In the genomic region with DNA sequence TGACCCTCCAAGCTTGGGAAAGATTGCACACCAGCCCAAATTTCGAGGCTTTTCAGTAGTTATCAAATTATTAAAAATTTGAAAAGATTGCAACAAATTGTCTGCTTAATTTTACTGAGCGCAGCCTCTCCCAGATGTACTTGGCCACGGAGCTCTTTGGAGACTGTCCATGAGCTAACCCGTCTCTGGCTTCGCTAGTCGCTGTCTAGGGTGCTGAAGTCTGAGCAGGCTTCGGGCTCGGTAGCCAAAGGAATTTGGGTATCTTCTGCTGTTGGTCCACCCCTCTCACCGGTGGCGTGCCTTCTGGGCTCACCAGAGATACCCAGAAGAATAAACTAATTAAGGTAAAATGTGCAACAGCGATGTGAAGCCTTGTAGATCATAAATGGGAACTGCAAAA, we compare ENCODE assay signal across 8 mouse cellular contexts.
DNase-seq lines count a peak whose midpoint lies in the region; TF ChIP-seq lines count a peak whose summit lies in the region.

No protein-coding gene starts in this region.

- peak; percentile 58 to 71 for DNase-seq in layer of hippocampus, postnatal 10 days (ENCODE audit: low spot score in 2 of 2)
- DNase-seq in layer of hippocampus, adult 11-12 months (ENCODE audit: low spot score), result no peak
- peak; percentile 73 for DNase-seq in adipocyte (ENCODE audit: low spot score)
- peak; percentile 78 for DNase-seq in gastrocnemius, adult 2 months
- peak; percentile 81 for DNase-seq in kidney, postnatal 14 days
- DNase-seq in ovary, postnatal 10 days (ENCODE audit: low spot score), result peak; percentile 58
- DNase-seq in T-cell, adult 2 months (ENCODE audit: low spot score), result no peak
- DNase-seq in right cerebral cortex, adult 2 months (ENCODE audit: low spot score in 2 of 2), result no peak

- TF ChIP-seq CTCF in gastrocnemius, adult 2 months (IDR thresholded peaks at IDR 0.05), result no peak

- H3K27ac ChIP-seq in gastrocnemius, adult 2 months, result no peak overlapping the region

- intact Hi-C loops in gastrocnemius, adult 2 months (cut with DNase I), result no loop called here

- no peak overlapping the region for H3K4me3 ChIP-seq in gastrocnemius, adult 2 months

Comparison
In these comparisons a context has a peak if more than half of its experiments do, and no peak if none do; other contexts are left out.
1. DNase-seq: peak in layer of hippocampus, postnatal 10 days (2 of 2), adipocyte (single experiment), gastrocnemius, adult 2 months (single experiment), kidney, postnatal 14 days (single experiment) and ovary, postnatal 10 days (single experiment); none in layer of hippocampus, adult 11-12 months (single experiment), T-cell, adult 2 months (single experiment) and right cerebral cortex, adult 2 months (0 of 2).